Mouse (Mus musculus): ENCODE measurements around the gene Fyttd1. TPM values are rescaled to one million over a fixed set of nuclear protein-coding genes. Genes with fewer than 3 reads are reported as not detected.
A peak's percentile ranks its signal among the peaks of the same experiment; 100 is the strongest.
"Not testable (repeated sequence)": the region's sequence is repeated elsewhere in the genome, so short reads cannot be mapped to it uniquely, and the experiment has no call there.

The Fyttd1 gene
- polyA plus RNA-seq, 1 experiment from 2014 or later: 106 TPM

DNA sequence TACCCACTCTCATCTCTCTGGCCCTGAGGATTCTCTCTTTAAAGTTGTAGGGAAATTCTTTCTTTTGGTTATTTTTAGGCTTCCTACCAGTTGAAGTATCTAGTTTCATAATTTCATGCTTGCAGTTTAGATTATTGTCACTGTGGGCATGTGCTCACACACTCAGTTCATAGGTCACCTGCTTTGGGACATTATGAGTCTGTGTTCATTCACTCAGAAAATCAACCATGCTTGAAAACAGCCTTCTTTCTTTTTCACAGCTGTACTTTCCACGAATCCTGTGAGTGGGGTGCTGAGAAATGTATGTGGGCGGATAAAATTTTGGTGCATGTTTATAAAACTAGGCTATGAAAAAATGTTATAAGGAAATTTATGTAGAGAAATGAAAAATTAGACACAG, 57.2 kb downstream of the Fyttd1 start:
- ATAC-seq (ENCODE audit: low FRiP score, low read depth): no peak
- no peaks in the 10 kb centered on the region for H3K36me3 ChIP-seq
- H3K4me3 ChIP-seq: no peak overlapping the region
- H3K9me3 ChIP-seq: no peaks in the 10 kb centered on the region
- no peak overlapping the region for H3K9ac ChIP-seq
- H3K27me3 ChIP-seq: no peaks in the 10 kb centered on the region
- H3K4me2 ChIP-seq: no peak overlapping the region
- H3K4me1 ChIP-seq (replicated peaks): peaks cover 3% of the 10 kb centered on the region; the same call in 1 of the 2 replicates
- WGBS: 74% methylated on average over 2 of the region's 2 CpGs
- H3K27ac ChIP-seq (replicated peaks): no peak overlapping the region

DNA sequence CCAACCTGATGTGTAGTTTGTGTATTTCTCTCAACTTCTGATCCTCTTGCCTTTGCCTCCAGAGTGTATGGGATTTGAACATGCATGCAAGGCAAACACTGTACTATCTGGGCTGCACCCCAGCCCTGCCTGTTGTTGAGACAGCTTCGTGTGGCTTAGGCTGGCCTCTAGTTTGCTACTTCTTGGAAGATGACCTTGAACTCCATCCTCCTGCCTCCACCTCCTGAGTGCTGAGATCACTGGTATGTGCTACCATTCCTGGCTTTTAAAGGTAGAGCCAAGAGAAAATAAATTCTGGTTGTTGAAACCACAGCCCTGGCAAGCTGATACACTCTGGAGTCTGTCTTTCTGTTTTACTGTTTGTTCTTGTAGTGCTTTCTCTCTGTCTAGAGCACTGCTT, 57.8 kb downstream of the Fyttd1 start:
- WGBS: 72% methylated on average over 1 of the region's 1 CpGs

DNA sequence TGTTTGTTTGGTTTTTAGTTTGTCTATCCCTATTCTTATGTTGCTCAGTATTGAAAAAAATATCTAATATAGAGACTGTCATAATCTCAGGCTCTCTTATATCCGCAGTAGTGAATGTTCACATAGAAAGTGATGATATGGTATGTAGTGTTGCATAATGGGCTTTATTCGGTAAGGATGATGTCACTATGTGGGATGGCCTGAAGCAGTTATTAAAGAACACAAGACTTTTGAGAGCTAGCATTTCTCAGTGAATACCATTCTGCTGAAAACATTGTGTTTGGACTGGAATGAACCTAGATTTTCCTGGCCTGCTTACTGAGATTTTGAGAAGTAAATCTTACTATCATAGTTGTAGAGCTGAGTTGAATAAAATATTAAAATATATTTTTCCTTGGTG, 60.1 kb downstream of the Fyttd1 start:
- no peak overlapping the region for H3K9ac ChIP-seq
- no peaks in the 10 kb centered on the region for H3K36me3 ChIP-seq
- 87% methylated on average over 2 of the region's 2 CpGs for whole genome bisulfite sequencing
- H3K4me1 ChIP-seq (replicated peaks): no peaks in the 10 kb centered on the region; the same call in 1 of the 2 replicates
- H3K4me2 ChIP-seq: no peak overlapping the region
- H3K27ac ChIP-seq (replicated peaks): no peak overlapping the region
- H3K9me3 ChIP-seq: no peaks in the 10 kb centered on the region
- ATAC-seq (ENCODE audit: low FRiP score, low read depth): no peak
- no peak overlapping the region for H3K4me3 ChIP-seq
- no peaks in the 10 kb centered on the region for H3K27me3 ChIP-seq

More for the DNA sequence above, 57.8 kb downstream of the Fyttd1 start:
- H3K9ac ChIP-seq: no peak overlapping the region
- H3K4me1 ChIP-seq (replicated peaks): no peaks in the 10 kb centered on the region; the same call in 1 of the 2 replicates
- no peaks in the 10 kb centered on the region for H3K9me3 ChIP-seq
- no peak overlapping the region for H3K27ac ChIP-seq (replicated peaks)
- H3K36me3 ChIP-seq: no peaks in the 10 kb centered on the region
- no peaks in the 10 kb centered on the region for H3K27me3 ChIP-seq
- H3K4me2 ChIP-seq: no peak overlapping the region
- no peak overlapping the region for H3K4me3 ChIP-seq
- no peak for ATAC-seq (ENCODE audit: low FRiP score, low read depth)

DNA sequence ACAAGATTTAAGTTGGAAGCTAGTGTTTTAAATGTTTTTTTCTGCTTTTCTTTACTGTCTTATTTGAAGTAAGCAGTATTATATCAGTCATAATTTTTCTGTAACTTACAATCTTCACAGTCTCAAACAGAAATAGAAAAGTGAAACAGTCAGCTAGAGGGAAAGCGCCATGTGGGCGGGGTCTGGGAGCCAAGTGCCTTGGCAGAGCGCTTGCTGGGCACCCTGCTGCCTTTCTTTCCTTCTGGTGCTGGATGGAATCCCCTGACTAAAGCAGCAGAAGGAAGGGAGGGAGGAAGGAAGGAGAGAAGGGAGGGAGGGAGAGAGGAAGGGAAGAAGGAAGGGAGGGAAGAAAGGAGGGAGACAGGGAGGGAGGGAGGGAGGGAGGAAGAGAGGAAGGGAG, 62.0 kb downstream of the Fyttd1 start:
- 37% methylated on average over 3 of the region's 3 CpGs for WGBS
- H3K27me3 ChIP-seq; H3K4me1 ChIP-seq (replicated peaks); H3K9ac ChIP-seq; H3K27ac ChIP-seq (replicated peaks); H3K4me3 ChIP-seq; H3K9me3 ChIP-seq; H3K36me3 ChIP-seq; H3K4me2 ChIP-seq; ATAC-seq (ENCODE audit: low FRiP score, low read depth): not testable (repeated sequence)

DNA sequence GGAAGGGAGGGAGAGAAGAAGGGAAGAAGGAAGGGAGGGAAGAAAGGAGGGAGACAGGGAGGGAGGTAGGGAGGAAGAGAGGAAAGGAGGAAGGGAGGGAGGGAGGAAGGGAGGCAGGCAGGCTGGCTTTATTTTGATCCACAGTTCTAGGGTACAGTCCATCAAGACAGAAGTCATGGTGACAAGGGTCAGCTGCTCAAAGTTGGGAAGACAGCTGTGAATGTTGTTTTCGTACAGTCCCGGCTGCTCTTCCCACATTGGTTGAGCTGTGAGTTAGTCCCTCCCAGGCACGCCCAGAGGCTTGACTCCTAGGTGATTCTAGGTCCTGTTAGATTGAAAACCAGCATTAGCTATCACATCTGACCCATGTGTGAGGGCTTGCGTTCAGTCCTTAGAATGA, 62.4 kb downstream of the Fyttd1 start:
- 85% methylated on average over 4 of the region's 4 CpGs for WGBS
- ATAC-seq (ENCODE audit: low FRiP score, low read depth): not testable (repeated sequence)

DNA sequence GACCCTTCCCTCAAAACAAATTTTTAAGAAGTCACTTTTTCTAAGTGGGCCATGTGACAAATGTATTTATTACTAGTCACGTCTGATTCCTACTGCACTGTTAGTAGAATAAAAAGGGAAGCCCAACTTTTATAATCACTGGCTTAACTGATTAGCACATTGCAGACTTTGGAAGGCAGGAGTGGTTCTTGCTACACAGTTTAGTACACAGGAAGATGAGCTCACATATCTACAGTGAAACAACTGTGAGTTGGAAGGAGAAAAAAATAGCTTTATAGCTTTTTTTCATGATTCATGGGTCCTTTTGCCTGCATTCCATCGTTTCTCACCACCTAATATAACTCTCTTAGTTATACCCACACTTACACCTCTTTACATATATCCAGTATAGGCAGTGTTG, 63.9 kb downstream of the Fyttd1 start:
- H3K9me3 ChIP-seq; H3K27me3 ChIP-seq; H3K27ac ChIP-seq (replicated peaks); H3K4me1 ChIP-seq (replicated peaks); H3K9ac ChIP-seq; H3K4me2 ChIP-seq; H3K36me3 ChIP-seq; H3K4me3 ChIP-seq; ATAC-seq (ENCODE audit: low FRiP score, low read depth): not testable (repeated sequence)
- 84% methylated on average over 2 of the region's 2 CpGs for WGBS

More for the DNA sequence above, 62.4 kb downstream of the Fyttd1 start:
- not testable (repeated sequence) for H3K4me2 ChIP-seq; H3K27ac ChIP-seq (replicated peaks); H3K9ac ChIP-seq; H3K27me3 ChIP-seq; H3K9me3 ChIP-seq; H3K4me1 ChIP-seq (replicated peaks); H3K36me3 ChIP-seq; H3K4me3 ChIP-seq

DNA sequence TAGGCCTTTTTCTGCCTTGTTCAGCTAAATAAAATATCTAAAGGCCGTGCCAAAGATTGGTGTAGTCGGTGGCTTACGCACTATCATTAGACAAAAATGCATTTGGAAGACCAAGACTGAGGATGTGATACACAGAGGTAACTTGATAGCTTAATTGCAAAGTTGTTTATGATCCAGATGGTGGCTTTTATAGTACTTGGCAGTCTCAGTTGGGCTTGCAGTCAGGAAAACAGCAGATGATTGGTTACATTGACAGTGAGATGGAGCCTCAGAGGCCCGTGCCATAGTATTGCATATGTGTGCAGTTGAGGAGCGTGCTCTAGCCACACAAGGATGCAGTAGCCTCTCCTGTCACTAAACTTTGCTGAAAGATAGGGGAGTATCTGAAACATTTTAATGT, 65.4 kb downstream of the Fyttd1 start:
- Histone ChIP-seq H3K4me2 (no peak overlapping the region), H3K27ac (replicated peaks) (no peak overlapping the region), H3K9me3 (no peaks in the 10 kb centered on the region), H3K4me1 (replicated peaks) (0 out of 2 replicates have a peak, but pooled peaks cover 3% of the 10 kb centered on the region), H3K4me3 (no peak overlapping the region), H3K36me3 (no peaks in the 10 kb centered on the region), H3K9ac (no peak overlapping the region), H3K27me3 (no peaks in the 10 kb centered on the region)
- ATAC-seq (ENCODE audit: low FRiP score, low read depth): no peak
- 73% methylated on average over 5 of the region's 5 CpGs for WGBS

DNA sequence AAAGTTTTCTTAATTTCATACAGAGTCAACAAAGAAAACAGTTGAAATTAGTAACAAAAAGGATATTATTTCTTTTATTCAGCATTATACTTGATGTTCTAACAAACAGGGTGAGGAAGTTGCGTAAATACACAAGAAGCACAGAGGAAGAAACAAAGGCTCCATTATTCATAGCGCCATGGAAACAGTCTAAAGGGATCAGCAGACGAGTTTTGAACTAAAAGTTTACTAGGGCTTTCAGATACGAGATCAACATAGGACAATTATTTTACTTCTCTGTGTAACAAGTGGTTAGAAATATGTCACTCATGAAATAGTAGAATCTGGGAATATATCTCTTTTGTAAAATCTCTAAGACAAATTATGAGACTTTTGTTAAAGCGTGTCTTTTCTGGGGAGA, 68.1 kb downstream of the Fyttd1 start:
- Histone ChIP-seq H3K9ac (no peak overlapping the region), H3K27me3 (no peaks in the 10 kb centered on the region), H3K27ac (replicated peaks) (peak overlapping the region; percentile 36; the same call in 1 of the 2 replicates), H3K9me3 (no peaks in the 10 kb centered on the region), H3K4me3 (no peak overlapping the region), H3K4me2 (no peak overlapping the region), H3K4me1 (replicated peaks) (0 out of 2 replicates have a peak, but pooled peaks cover 3% of the 10 kb centered on the region), H3K36me3 (no peaks in the 10 kb centered on the region)
- WGBS: 45% methylated on average over 5 of the region's 5 CpGs
- no peak for ATAC-seq (ENCODE audit: low FRiP score, low read depth)

DNA sequence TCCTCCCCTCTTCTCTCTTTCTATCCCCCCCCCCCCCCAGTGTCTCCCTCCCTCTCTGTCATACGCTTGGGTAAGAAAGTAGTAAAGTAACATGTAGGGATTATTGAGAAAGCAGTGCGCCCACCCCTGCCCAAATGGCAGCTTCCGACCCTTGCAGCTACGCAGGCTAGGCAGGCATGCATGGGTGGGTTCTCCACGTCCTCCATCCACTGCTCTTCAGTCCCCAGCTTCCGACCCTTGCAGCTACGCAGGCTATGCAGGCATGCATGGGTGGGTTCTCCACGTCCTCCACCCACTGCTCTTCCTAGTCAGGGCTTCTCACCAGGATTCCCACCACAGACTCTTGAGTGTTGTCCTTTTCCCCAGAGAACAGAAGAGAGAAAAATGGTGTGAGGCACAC, 70.7 kb downstream of the Fyttd1 start:
- H3K9me3 ChIP-seq: no peaks in the 10 kb centered on the region
- H3K4me2 ChIP-seq: no peak overlapping the region
- no peak overlapping the region for H3K9ac ChIP-seq
- no peak overlapping the region for H3K4me3 ChIP-seq
- H3K36me3 ChIP-seq: no peaks in the 10 kb centered on the region
- no peak overlapping the region for H3K27ac ChIP-seq (replicated peaks)
- H3K27me3 ChIP-seq: no peaks in the 10 kb centered on the region
- ATAC-seq (ENCODE audit: low FRiP score, low read depth): no peak; the same call in 1 of the 2 replicates
- 0 out of 2 replicates have a peak, but pooled peaks cover 3% of the 10 kb centered on the region for H3K4me1 ChIP-seq (replicated peaks)
- WGBS: 70% methylated on average over 8 of the region's 8 CpGs

DNA sequence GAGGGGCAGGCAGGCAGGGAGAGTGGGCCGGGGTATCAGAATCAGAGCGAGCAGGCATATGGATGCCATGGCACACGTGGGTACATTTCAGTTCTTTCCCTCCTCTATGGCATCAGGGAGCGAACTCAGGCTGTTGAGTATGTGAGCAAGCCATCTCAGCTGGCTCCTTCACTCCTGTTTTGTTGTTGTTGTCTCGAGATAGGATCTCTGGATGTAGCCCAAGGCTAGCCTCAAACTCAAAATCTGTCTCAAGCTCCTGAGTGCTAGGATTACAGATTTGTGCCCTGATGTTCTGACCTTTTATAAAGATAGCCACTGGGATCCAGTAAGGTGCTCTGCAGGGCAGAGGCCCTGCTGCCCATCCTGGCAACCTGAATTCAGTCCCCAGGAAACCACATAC, 71.4 kb downstream of the Fyttd1 start:
- H3K9ac ChIP-seq: no peak overlapping the region
- H3K27ac ChIP-seq (replicated peaks): no peak overlapping the region
- 86% methylated on average over 5 of the region's 5 CpGs for WGBS
- no peaks in the 10 kb centered on the region for H3K36me3 ChIP-seq
- H3K4me3 ChIP-seq: no peak overlapping the region
- no peak overlapping the region for H3K4me2 ChIP-seq
- no peaks in the 10 kb centered on the region for H3K9me3 ChIP-seq
- H3K27me3 ChIP-seq: no peaks in the 10 kb centered on the region
- 0 out of 2 replicates have a peak, but pooled peaks cover 3% of the 10 kb centered on the region for H3K4me1 ChIP-seq (replicated peaks)
- no peak for ATAC-seq (ENCODE audit: low FRiP score, low read depth)

DNA sequence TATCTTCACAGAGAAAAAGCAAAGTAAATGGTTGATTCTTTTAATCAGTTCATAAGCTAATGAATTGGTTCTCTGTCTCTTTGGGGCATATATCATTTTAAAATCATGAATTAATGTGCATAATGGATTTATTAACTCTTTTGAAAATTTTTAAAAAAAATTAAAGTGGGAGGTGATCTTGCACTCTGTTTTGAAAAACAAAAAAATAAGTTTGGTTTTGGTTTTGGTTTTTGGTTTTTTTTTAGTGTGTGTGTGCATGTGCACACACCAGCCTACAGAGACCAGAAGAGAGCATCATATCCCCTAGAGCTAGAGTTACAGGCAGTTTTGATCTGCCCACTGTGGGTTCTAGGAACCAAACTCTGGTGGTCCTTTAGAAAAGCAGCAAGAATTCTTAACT, 72.0 kb downstream of the Fyttd1 start:
- no peak overlapping the region for H3K4me2 ChIP-seq
- H3K4me1 ChIP-seq (replicated peaks): 0 out of 2 replicates have a peak, but pooled peaks cover 3% of the 10 kb centered on the region
- no peak for ATAC-seq (ENCODE audit: low FRiP score, low read depth)
- no peak overlapping the region for H3K9ac ChIP-seq
- no peaks in the 10 kb centered on the region for H3K36me3 ChIP-seq
- no peaks in the 10 kb centered on the region for H3K27me3 ChIP-seq
- H3K4me3 ChIP-seq: no peak overlapping the region
- H3K27ac ChIP-seq (replicated peaks): no peak overlapping the region
- no peaks in the 10 kb centered on the region for H3K9me3 ChIP-seq

DNA sequence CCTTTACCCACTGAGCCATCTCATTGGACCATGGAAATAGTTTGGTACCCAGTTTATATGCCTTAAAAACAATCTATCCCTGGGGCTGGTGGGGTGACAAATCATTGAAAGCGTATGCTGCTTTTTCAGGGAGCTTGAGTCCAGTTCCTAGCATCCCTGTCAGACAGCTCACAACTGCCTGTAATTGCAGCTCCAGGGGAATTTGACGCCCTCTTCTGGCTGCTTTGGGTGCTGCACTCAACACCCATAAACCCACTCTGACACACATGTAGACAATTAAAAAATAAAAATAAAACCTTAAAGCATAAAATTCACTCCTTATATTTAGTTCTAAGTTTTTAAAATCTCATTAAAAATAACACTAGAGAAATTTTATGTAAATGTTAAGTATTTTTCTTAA, 73.8 kb downstream of the Fyttd1 start:
- no peak overlapping the region for H3K4me2 ChIP-seq
- 0 out of 2 replicates have a peak, but pooled peaks cover under 1% of the 10 kb centered on the region for H3K4me1 ChIP-seq (replicated peaks)
- peaks cover 6% of the 10 kb centered on the region; the same call in 1 of the 2 replicates for H3K36me3 ChIP-seq
- H3K4me3 ChIP-seq: no peak overlapping the region
- no peak overlapping the region for H3K27ac ChIP-seq (replicated peaks)
- 88% methylated on average over 2 of the region's 2 CpGs for WGBS
- no peaks in the 10 kb centered on the region for H3K9me3 ChIP-seq
- no peak overlapping the region for H3K9ac ChIP-seq
- no peak for ATAC-seq (ENCODE audit: low FRiP score, low read depth)
- H3K27me3 ChIP-seq: no peaks in the 10 kb centered on the region

DNA sequence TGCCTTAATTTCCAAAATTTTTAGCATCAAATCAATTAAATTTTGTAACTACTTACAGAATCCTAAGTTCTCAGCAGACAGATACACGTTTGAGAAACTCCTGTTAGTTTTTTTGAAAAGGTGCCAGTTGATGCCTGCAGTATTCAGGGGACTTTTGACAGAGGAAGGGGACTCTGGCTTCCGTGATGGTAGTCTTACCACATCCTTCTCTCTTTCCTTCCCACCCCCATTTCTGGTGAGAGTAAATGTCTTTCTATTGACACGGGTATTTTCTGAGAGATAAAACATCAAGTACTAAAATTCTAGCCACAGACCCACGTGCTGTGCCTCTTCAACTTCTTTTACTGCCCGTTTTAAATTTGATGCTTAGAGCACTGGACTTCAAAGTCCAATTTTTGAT, 76.5 kb downstream of the Fyttd1 start:
- whole genome bisulfite sequencing: 85% methylated on average over 5 of the region's 5 CpGs

More for the DNA sequence above, 76.5 kb downstream of the Fyttd1 start:
- H3K9me3 ChIP-seq: no peaks in the 10 kb centered on the region
- no peak overlapping the region for H3K27ac ChIP-seq (replicated peaks)
- no peak overlapping the region for H3K4me2 ChIP-seq
- H3K4me3 ChIP-seq: no peak overlapping the region
- no peak for ATAC-seq (ENCODE audit: low FRiP score, low read depth)
- H3K4me1 ChIP-seq (replicated peaks): no peaks in the 10 kb centered on the region
- peaks cover 6% of the 10 kb centered on the region; the same call in 1 of the 2 replicates for H3K36me3 ChIP-seq
- H3K9ac ChIP-seq: no peak overlapping the region
- H3K27me3 ChIP-seq: no peaks in the 10 kb centered on the region

Measured in hindbrain, embryonic 15.5 days (tissue).